Mouse (Mus musculus) neural tube, embryonic 11.5 days (tissue): ENCODE results near the gene Gmeb1. TPM values are rescaled to one million over a fixed set of nuclear protein-coding genes. Genes with fewer than 3 reads are reported as not detected.

Experiments
- ATAC-seq: fragments of 200-750 bp; cut with Nextera tagmentation; 2 replicates; pipeline ENCODE4 v1.8.0; 2017; ENCODE audit warnings: moderate number of reproducible peaks, mild to moderate bottlenecking, moderate TSS enrichment, moderate library complexity; ENCODE audit not compliant: insufficient read depth, low FRiP score, low TSS enrichment
- DNase-seq: peaks from one replicate; pipeline ENCODE4 v3.0.0-alpha.2; 2015; ENCODE audit warnings: low spot score
- H3K27ac ChIP-seq: fragments of 300-500 bp; sonication (generic); 2 replicates; pipeline ENCODE4 v1.5.1; 2014; ENCODE audit warnings: low read depth, mild to moderate bottlenecking, low read length
- H3K27me3 ChIP-seq: fragments of 300-500 bp; sonication (generic); 2 replicates; pipeline ENCODE4 v1.6.1; 2014; ENCODE audit warnings: mild to moderate bottlenecking, low read length, mixed read lengths; ENCODE audit not compliant: control insufficient read depth, insufficient read depth
- H3K36me3 ChIP-seq: fragments of 300-500 bp; sonication (generic); 2 replicates; pipeline ENCODE4 v1.6.1; 2014; ENCODE audit warnings: mild to moderate bottlenecking, low read length, moderate library complexity, mixed read lengths; ENCODE audit not compliant: control insufficient read depth, insufficient read depth
- H3K4me1 ChIP-seq: fragments of 300-500 bp; sonication (generic); 2 replicates; pipeline ENCODE4 v1.6.1; 2014; ENCODE audit warnings: low read length, mixed read lengths; ENCODE audit not compliant: control insufficient read depth, insufficient read depth
- H3K4me2 ChIP-seq: fragments of 300-500 bp; sonication (generic); 2 replicates; pipeline ENCODE4 v1.6.1; 2014; ENCODE audit warnings: low read depth, mild to moderate bottlenecking, moderate library complexity
- H3K4me3 ChIP-seq: fragments of 300-500 bp; sonication (generic); 2 replicates; pipeline ENCODE4 v1.5.1; 2014; ENCODE audit warnings: low read depth, low read length
- H3K9ac ChIP-seq: fragments of 300-500 bp; sonication (generic); 2 replicates; pipeline ENCODE4 v1.6.1; 2014; ENCODE audit warnings: mild to moderate bottlenecking, low read length
- H3K9me3 ChIP-seq: fragments of 300-500 bp; sonication (generic); 2 replicates; pipeline ENCODE4 v1.6.1; 2016; ENCODE audit warnings: low read length; ENCODE audit not compliant: control insufficient read depth
- WGBS: fragments of 180-500 bp; shearing (Covaris S2); extraction: QIAGEN DNeasy Blood & Tissue Kit; methylation state at CpG from one replicate; pipeline ENCODE4 v1.1.7; 2014; 5-methylcytosine and 5-hydroxymethylcytosine counted together
- microRNA-seq: library from miRNA; unstranded; fragments of <30 nt; microRNA quantifications from one replicate; pipeline ENCODE4, GENCODE M21; 2016
- polyA plus RNA-seq: library from polyadenylated mRNA; unstranded; fragments of >200 nt; fragmentation: Nextera tagmentation; extraction: Ambion mirVana; gene quantifications from 2 replicates; pipeline ENCODE4 v1.2.1, GENCODE M21; 2014

The Gmeb1 gene
- polyA plus RNA-seq, 1 experiment from 2014 or later, result 41.6 TPM

- Histone ChIP-seq H3K4me3 (no peak overlapping the region), H3K4me2 (no peak overlapping the region), H3K27me3 (no peaks in the 10 kb centered on the region), H3K27ac (no peak overlapping the region), H3K9me3 (no peaks in the 10 kb centered on the region), H3K36me3 (no peaks in the 10 kb centered on the region), H3K9ac (no peak overlapping the region), H3K4me1 (no peaks in the 10 kb centered on the region)
- WGBS, result 20% methylated on average over 10 of the region's 10 CpGs
- ATAC-seq, result no peak
- DNase-seq, result peak; percentile 71
Measured at GRCm38 (mm10) chr4:132178630-132179059, 82.8 kb downstream of the Gmeb1 start.

- Histone ChIP-seq H3K36me3 (no peaks in the 10 kb centered on the region), H3K27me3 (no peaks in the 10 kb centered on the region), H3K9ac (no peak overlapping the region), H3K9me3 (no peaks in the 10 kb centered on the region), H3K4me1 (no peaks in the 10 kb centered on the region), H3K27ac (no peak overlapping the region), H3K4me2 (no peak overlapping the region), H3K4me3 (no peak overlapping the region)
- DNase-seq (no peak), ATAC-seq (no peak)
- 63% methylated on average over 10 of the region's 10 CpGs for WGBS
Measured at GRCm38 (mm10) chr4:132176474-132176873, 84.9 kb downstream of the Gmeb1 start.

Small RNA genes lying within 50 kb of the gene (microRNA-seq; reads per million reads assigned to microRNA genes)
- not detected for gene Gm22033

Other genes starting within 250 kb of the Gmeb1 start
- not detected in 2 replicates for gene Gm10300, start 186.9 kb downstream of the Gmeb1 start, polyA plus RNA-seq
- gene Epb41, start 186.3 kb downstream of the Gmeb1 start, polyA plus RNA-seq, result 200 and 203 TPM in 2 replicates
- gene Oprd1, start 117.1 kb downstream of the Gmeb1 start, polyA plus RNA-seq, result 0.05 and 0.08 TPM in 2 replicates
- 159 and 169 TPM in 2 replicates for gene Ythdf2, start 49.3 kb downstream of the Gmeb1 start, polyA plus RNA-seq
- gene Taf12, start 12.8 kb upstream of the Gmeb1 start, polyA plus RNA-seq, result 59.7 and 59.8 TPM in 2 replicates
- 0.74 and 0.78 TPM in 2 replicates for gene Rab42, start 41.8 kb upstream of the Gmeb1 start, polyA plus RNA-seq
- 79.3 and 82.9 TPM in 2 replicates for gene Trnau1ap, start 67.9 kb upstream of the Gmeb1 start, polyA plus RNA-seq
- 68.2 and 70.8 TPM in 2 replicates for gene Rcc1, start 92.0 kb upstream of the Gmeb1 start, polyA plus RNA-seq
- gene Phactr4, start 160.9 kb upstream of the Gmeb1 start, polyA plus RNA-seq, result 24.7 and 26.9 TPM in 2 replicates
- 15.7 and 17.0 TPM in 2 replicates for gene Med18, start 202.3 kb upstream of the Gmeb1 start, polyA plus RNA-seq
- 6.1 and 7.0 TPM in 2 replicates for gene Sesn2, start 248.9 kb upstream of the Gmeb1 start, polyA plus RNA-seq